Mouse (Mus musculus) CH12.LX (cell line): Measurements from ENCODE around the gene Mgat5b. TPM values are rescaled to one million over a fixed set of nuclear protein-coding genes. Genes with fewer than 3 reads are reported as not detected.

Experiments used
- DNase-seq: peaks from one replicate; pipeline ENCODE4 v3.0.0-alpha.2; 2013; ENCODE audit errors: extremely low read depth
- H3K27ac ChIP-seq: 2 replicates; pipeline ENCODE4 v1.5.1; 2012; ENCODE audit warnings: low read depth, mild to moderate bottlenecking, control low read depth, moderate library complexity; ENCODE audit not compliant: insufficient read depth
- H3K27me3 ChIP-seq: replicated peaks from 2 replicates; pipeline ENCODE3; 2012; ENCODE audit warnings: inconsistent platforms
- H3K36me3 ChIP-seq, 2 experiments: replicated peaks in 1 of 2; 2 replicates each; pipeline versions ENCODE3 to v1.6.1; 2012; ENCODE audit warnings: inconsistent platforms in 1 of 2, low read length in 1 of 2, mild to moderate bottlenecking in 1 of 2, mixed read lengths in 1 of 2, moderate library complexity in 1 of 2; ENCODE audit not compliant: control insufficient read depth in 1 of 2, insufficient read depth in 1 of 2
- H3K4me1 ChIP-seq, 2 experiments: 2 replicates each; pipeline ENCODE4 v1.6.1; 2012; ENCODE audit warnings: inconsistent platforms in 1 of 2, moderate library complexity in 1 of 2; ENCODE audit not compliant: insufficient read depth in 2 of 2, control insufficient read depth in 1 of 2
- H3K4me2 ChIP-seq: 2 replicates; pipeline ENCODE4 v1.6.1; 2012; ENCODE audit warnings: low read depth, mild to moderate bottlenecking, control low read depth; ENCODE audit not compliant: poor library complexity, insufficient read depth, severe bottlenecking
- H3K4me3 ChIP-seq, 3 experiments: fragments of 150-350 bp in 1 of 3; sonication (generic) in 1 of 3; replicated peaks in 1 of 3; 2 replicates each; pipeline versions ENCODE3 to v1.5.1; 2011 to 2012; ENCODE audit warnings: low read depth in 2 of 3, low read length in 2 of 3, mild to moderate bottlenecking in 2 of 3, moderate library complexity in 2 of 3, control low read depth in 1 of 3, improper control_type of control experiment in 1 of 3, inconsistent platforms in 1 of 3, mixed read lengths in 1 of 3; ENCODE audit not compliant: poor library complexity in 1 of 3
- H3K79me2 ChIP-seq: replicated peaks from 2 replicates; pipeline ENCODE4 v1.6.1; 2012; ENCODE audit warnings: mild to moderate bottlenecking, moderate library complexity; ENCODE audit not compliant: control insufficient read depth, poor library complexity, insufficient read depth, severe bottlenecking; ENCODE audit errors: extremely low read depth
- H3K9ac ChIP-seq: 2 replicates; pipeline ENCODE4 v1.6.1; 2012; ENCODE audit warnings: low read depth, mild to moderate bottlenecking, control low read depth, moderate library complexity; ENCODE audit not compliant: insufficient read depth
- H3K9me3 ChIP-seq: replicated peaks from 2 replicates; pipeline ENCODE3; 2012; ENCODE audit warnings: low read length, inconsistent platforms, mixed read lengths
- BHLHE40 ChIP-seq: IDR thresholded peaks from 2 replicates; pipeline ENCODE4 v1.6.1; 2011; ENCODE audit warnings: mild to moderate bottlenecking, low read depth, low read length, improper control_type of control experiment
- CHD1 ChIP-seq: IDR thresholded peaks from 2 replicates; pipeline ENCODE4 v1.6.1; 2012; ENCODE audit warnings: low read depth, low read length, improper control_type of control experiment, inconsistent platforms
- CHD2 ChIP-seq: IDR thresholded peaks from 2 replicates; pipeline ENCODE4 v1.6.1; 2011; ENCODE audit warnings: low read length, improper control_type of control experiment
- CTCF ChIP-seq, 2 experiments: IDR thresholded peaks in 1 of 2; conservative IDR thresholded peaks in 1 of 2; 2 replicates each; pipeline ENCODE4 v1.5.1; 2011 to 2012; ENCODE audit warnings: low read depth in 2 of 2, low read length in 2 of 2, improper control_type of control experiment in 1 of 2, inconsistent platforms in 1 of 2, mild to moderate bottlenecking in 1 of 2, moderate library complexity in 1 of 2
- EP300 ChIP-seq: IDR thresholded peaks from 2 replicates; pipeline ENCODE4 v1.6.1; 2011; ENCODE audit warnings: low read length, improper control_type of control experiment
- ETS1 ChIP-seq: conservative IDR thresholded peaks from 2 replicates; pipeline ENCODE4 v1.6.1; 2012; ENCODE audit warnings: low read depth, mild to moderate bottlenecking, inconsistent platforms, low read length, improper control_type of control experiment, moderate library complexity
- GABPA ChIP-seq: IDR thresholded peaks from 2 replicates; pipeline ENCODE4 v1.6.1; 2012; ENCODE audit warnings: low read depth, low read length, improper control_type of control experiment, inconsistent platforms; ENCODE audit not compliant: insufficient replicate concordance
- HCFC1 ChIP-seq: IDR thresholded peaks from 2 replicates; pipeline ENCODE4 v1.6.1; 2012; ENCODE audit warnings: low read depth, mild to moderate bottlenecking, inconsistent platforms, low read length, improper control_type of control experiment
- IRF4 ChIP-seq: IDR thresholded peaks from 2 replicates; pipeline ENCODE4 v1.6.1; 2014; ENCODE audit warnings: low read depth, mild to moderate bottlenecking, inconsistent platforms, low read length, improper control_type of control experiment
- JUN ChIP-seq: IDR thresholded peaks from 2 replicates; pipeline ENCODE4 v1.6.1; 2011; ENCODE audit warnings: low read depth, mild to moderate bottlenecking, low read length, improper control_type of control experiment, moderate library complexity; ENCODE audit not compliant: insufficient read depth
- JUND ChIP-seq: conservative IDR thresholded peaks from 2 replicates; pipeline ENCODE4 v1.6.1; 2011; ENCODE audit warnings: low read depth, low read length, improper control_type of control experiment
- KAT2A ChIP-seq: IDR thresholded peaks from 2 replicates; pipeline ENCODE4 v1.6.1; 2012; ENCODE audit warnings: low read length, improper control_type of control experiment, inconsistent platforms; ENCODE audit not compliant: insufficient replicate concordance
- MAFK ChIP-seq: IDR thresholded peaks from 2 replicates; pipeline ENCODE4 v1.6.1; 2011; ENCODE audit warnings: low read length, improper control_type of control experiment; ENCODE audit not compliant: insufficient replicate concordance
- MAZ ChIP-seq: IDR thresholded peaks from 2 replicates; pipeline ENCODE4 v1.6.1; 2012; ENCODE audit warnings: low read depth, mild to moderate bottlenecking, inconsistent platforms, low read length, improper control_type of control experiment, moderate library complexity
- MEF2A ChIP-seq: IDR thresholded peaks from 2 replicates; pipeline ENCODE4 v1.6.1; 2014; ENCODE audit warnings: low read depth, mild to moderate bottlenecking, inconsistent platforms, low read length, improper control_type of control experiment, borderline replicate concordance
- MXI1 ChIP-seq: IDR thresholded peaks from 2 replicates; pipeline ENCODE4 v1.6.1; 2011; ENCODE audit warnings: mild to moderate bottlenecking, low read depth, low read length, improper control_type of control experiment
- NELFE ChIP-seq: IDR thresholded peaks from 2 replicates; pipeline ENCODE4 v1.6.1; 2011; ENCODE audit warnings: low read depth, low read length, improper control_type of control experiment
- NRF1 ChIP-seq: IDR thresholded peaks from 2 replicates; pipeline ENCODE4 v1.6.1; 2014; ENCODE audit warnings: low read depth, mild to moderate bottlenecking, inconsistent platforms, low read length, improper control_type of control experiment, moderate library complexity
- PAX5 ChIP-seq: IDR thresholded peaks from 2 replicates; pipeline ENCODE4 v1.6.1; 2012; ENCODE audit warnings: low read length, inconsistent platforms, mixed read lengths
- POLR2A ChIP-seq: IDR thresholded peaks from 2 replicates; pipeline ENCODE4 v1.6.1; 2011; ENCODE audit warnings: low read depth, mild to moderate bottlenecking, improper control_type of control experiment, low read length
- POLR2AphosphoS2 ChIP-seq: IDR thresholded peaks from 2 replicates; pipeline ENCODE4 v1.6.1; 2011; ENCODE audit warnings: low read depth, low read length, improper control_type of control experiment
- RAD21 ChIP-seq: IDR thresholded peaks from 2 replicates; pipeline ENCODE4 v1.6.1; 2011; ENCODE audit warnings: low read depth, mild to moderate bottlenecking, low read length, improper control_type of control experiment, moderate library complexity
- SMC3 ChIP-seq: IDR thresholded peaks from 2 replicates; pipeline ENCODE4 v1.6.1; 2011; ENCODE audit warnings: low read depth, low read length, improper control_type of control experiment
- TBP ChIP-seq: conservative IDR thresholded peaks from 2 replicates; pipeline ENCODE4 v1.6.1; 2011; ENCODE audit warnings: low read depth, low read length, improper control_type of control experiment
- UBTF ChIP-seq: IDR thresholded peaks from 2 replicates; pipeline ENCODE4 v1.6.1; 2012; ENCODE audit warnings: low read depth, mild to moderate bottlenecking, inconsistent platforms, low read length, improper control_type of control experiment, moderate library complexity
- ZC3H11A ChIP-seq: IDR thresholded peaks from 2 replicates; pipeline ENCODE4 v1.6.1; 2012; ENCODE audit warnings: low read depth, mild to moderate bottlenecking, inconsistent platforms, low read length, improper control_type of control experiment
- ZNF384 ChIP-seq: IDR thresholded peaks from 2 replicates; pipeline ENCODE4 v1.6.1; 2012; ENCODE audit warnings: low read depth, low read length, improper control_type of control experiment, inconsistent platforms
- dilution Hi-C: fragments of 300-500 bp; cut with MboI; formaldehyde crosslinking; loops from 2 replicates; pipeline ENCODE4 v1.14.3; 2020; ENCODE audit warnings: low sequenced_read_pairs; ENCODE audit not compliant: extremely low pct_unique_long_range_greater_than_20kb, extremely low pct_ligation_motif_present
- in situ Hi-C: fragments of 300-500 bp; cut with MboI; formaldehyde crosslinking; loops from 3 replicates; pipeline ENCODE4 v1.14.3; 2019; ENCODE audit warnings: low sequenced_read_pairs, low pct_ligation_motif_present, low pct_unique_long_range_greater_than_20kb, mixed read lengths
- polyA plus RNA-seq: library from polyadenylated mRNA; unstranded; fragments of >175 nt; gene quantifications from 2 replicates; pipeline ENCODE4 v1.2.1, GENCODE M21; 2012; ENCODE audit warnings: low read depth; ENCODE audit not compliant: insufficient read length
- total RNA-seq, 2 experiments: library from RNA; depleted of rRNA; stranded (reverse); fragments of 300-350 nt in 1 of 2; fragments of >200 nt in 1 of 2; gene quantifications; 2 replicates each; pipeline ENCODE4 v1.2.3; 2012 to 2014

Gene Mgat5b
- total and polyA plus RNA-seq, 3 experiments = not detected

DNA sequence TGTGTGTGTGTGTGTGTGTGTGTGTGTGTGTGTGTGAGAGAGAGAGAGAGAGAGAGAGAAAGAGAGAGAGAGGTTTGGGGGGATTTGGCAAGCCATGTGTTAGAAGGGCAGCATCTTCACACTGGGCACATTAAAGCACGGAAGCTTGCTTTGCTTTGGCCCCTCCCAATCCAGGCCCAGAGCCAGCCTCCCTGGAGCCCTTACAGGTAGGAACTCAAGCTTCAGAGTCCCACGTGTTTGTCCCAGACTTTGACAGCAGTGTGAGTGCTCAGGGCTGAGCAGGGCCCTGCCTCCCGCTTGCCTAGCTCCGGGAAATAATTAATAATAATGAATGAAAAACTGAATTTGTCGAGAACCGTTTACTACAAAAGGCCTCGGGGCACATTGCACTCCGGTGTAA lies 69.5 kb downstream of the Mgat5b start:
- H3K4me2 ChIP-seq = no peak overlapping the region
- H3K9me3 ChIP-seq = peaks cover 13% of the 10 kb centered on the region
- H3K79me2 ChIP-seq = no peaks in the 10 kb centered on the region
- peaks cover 89% of the 10 kb centered on the region for H3K27me3 ChIP-seq
- in situ Hi-C loops = no loop called here
- H3K4me3 ChIP-seq = no peak overlapping the region
- no peak overlapping the region for H3K9ac ChIP-seq
- H3K4me1 ChIP-seq = 0 out of 4 replicates have a peak, but pooled peaks cover 0 to 2% of the 10 kb centered on the region in 2 experiments
- no peaks in the 10 kb centered on the region for H3K36me3 ChIP-seq
- no peak for TF ChIP-seq IRF4
- no peak for TF ChIP-seq NRF1
- TF ChIP-seq EP300 = no peak
- TF ChIP-seq POLR2AphosphoS2 = no peak
- TF ChIP-seq SMC3 = no peak
- TF ChIP-seq BHLHE40 = no peak
- TF ChIP-seq MEF2A = no peak
- TF ChIP-seq CHD1 = no peak
- TF ChIP-seq PAX5 = no peak
- TF ChIP-seq POLR2A = no peak
- TF ChIP-seq NELFE = no peak
- TF ChIP-seq CTCF (conservative IDR thresholded peaks at IDR 0.05 in 1 of 2, IDR thresholded peaks at IDR 0.05 in 1 of 2; ENCODE audit: low read depth in 2 of 2, low read length in 2 of 2) = no peak
- no peak for TF ChIP-seq TBP
- no peak for TF ChIP-seq UBTF
- TF ChIP-seq GABPA = no peak
- TF ChIP-seq MXI1 = no peak
- no peak overlapping the region for H3K27ac ChIP-seq
- no peak for DNase-seq
- dilution Hi-C loops = no loop called here

DNA sequence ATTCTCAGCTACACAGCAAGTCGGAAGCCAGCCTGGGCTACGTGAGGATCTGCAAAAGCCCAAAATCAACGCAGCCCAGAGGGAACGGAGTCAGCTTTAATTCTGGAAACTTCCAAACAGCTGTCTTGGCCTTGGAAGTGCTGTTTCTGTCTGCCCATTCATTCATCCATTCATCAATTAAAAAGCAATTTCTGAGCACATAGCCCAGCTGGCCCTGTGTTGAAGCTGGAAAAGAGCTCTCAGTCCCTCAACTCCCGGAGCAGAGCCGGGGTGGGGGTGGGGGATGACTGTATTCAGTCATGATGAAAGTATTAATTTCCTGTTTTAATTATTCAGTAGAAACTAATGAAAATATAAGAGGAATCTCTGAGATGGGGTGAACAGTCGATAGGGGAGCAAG lies 71.6 kb downstream of the Mgat5b start:
- no peak for DNase-seq
- H3K9ac ChIP-seq = no peak overlapping the region
- dilution Hi-C loops = no loop called here
- H3K4me3 ChIP-seq = no peak overlapping the region
- in situ Hi-C loops = no loop called here
- no peaks in the 10 kb centered on the region for H3K79me2 ChIP-seq
- H3K4me2 ChIP-seq = no peak overlapping the region
- TF ChIP-seq ETS1 (no peak), JUN (no peak), ZC3H11A (no peak), CHD2 (no peak), ZNF384 (no peak), MAFK (no peak), MEF2A (no peak), KAT2A (no peak), MXI1 (no peak), MAZ (no peak), UBTF (no peak), JUND (no peak), SMC3 (no peak), HCFC1 (no peak), POLR2A (no peak), GABPA (no peak), RAD21 (no peak), POLR2AphosphoS2 (no peak), CTCF (conservative IDR thresholded peaks at IDR 0.05 in 1 of 2, IDR thresholded peaks at IDR 0.05 in 1 of 2; ENCODE audit: low read depth in 2 of 2, low read length in 2 of 2) (no peak)
- no peaks in the 10 kb centered on the region for H3K36me3 ChIP-seq
- peaks cover 5 to 18% of the 10 kb centered on the region in 2 experiments for H3K4me1 ChIP-seq
- peaks cover 16% of the 10 kb centered on the region for H3K9me3 ChIP-seq
- peaks cover 88% of the 10 kb centered on the region for H3K27me3 ChIP-seq
- no peak overlapping the region for H3K27ac ChIP-seq
